ENCODE assay signal across 11 mouse cellular contexts in genomic region chr8:26659381-26659780, GRCm38 (mm10).
A peak's percentile ranks its signal among the peaks of the same experiment; 100 is the strongest.
DNase-seq lines count a peak whose midpoint lies in the region; ATAC-seq and TF ChIP-seq lines count a peak whose summit lies in the region.
"Had no signal": no experiment of that assay in that cellular context is flagged by ENCODE, and none has a peak within 500 bp of the region (broad histone marks: within the 10 kb centered on the region; RNA-seq: fewer than 3 reads in every experiment).

No protein-coding gene starts in this region.

- TF ChIP-seq POLR2A in bone marrow, adult 2 months (IDR thresholded peaks at IDR 0.05; ENCODE audit: borderline replicate concordance, control insufficient read depth, low read depth, low read length) = no peak

- DNase-seq in cerebellum, adult 18-20 months = peak; percentile 49 to 50
- peak; percentile 17 for DNase-seq in left cerebral cortex, postnatal 4 days
- DNase-seq in left cerebral cortex, adult 11 months (ENCODE audit: low spot score) = no peak
- DNase-seq in lung, postnatal 14 days = peak; percentile 16
- DNase-seq in yolk sac, embryonic 10.5 days (ENCODE audit: low spot score) = no peak
- no peak for DNase-seq in MN1 (ENCODE audit: low spot score)
- DNase-seq: right cerebral cortex, postnatal 25 days had no signal

- no peaks in the 10 kb centered on the region; the same call in 1 of the 2 replicates for H3K4me1 ChIP-seq in bone marrow, adult 2 months (ENCODE audit: control insufficient read depth, insufficient read depth, low read length)
- H3K4me1 ChIP-seq: forebrain, embryonic 13.5 days; midbrain, embryonic 10.5 days had no signal

- ATAC-seq in cerebellum, adult (ENCODE audit: insufficient number of reproducible peaks, low FRiP score, low TSS enrichment) = no peak
- ATAC-seq: forebrain, embryonic 13.5 days had no signal

- H3K4me3 ChIP-seq in bone marrow, adult 2 months (replicated peaks; ENCODE audit: control insufficient read depth, low read depth, low read length) = no peak overlapping the region
- H3K4me3 ChIP-seq: forebrain, embryonic 13.5 days; midbrain, embryonic 10.5 days had no signal

- intact Hi-C loops in left cerebral cortex, postnatal 4 days (cut with DNase I) = no loop called here

- H3K27ac ChIP-seq in bone marrow, adult 2 months (ENCODE audit: control insufficient read depth, insufficient read depth, low read depth, low read length, poor library complexity) = no peak overlapping the region
- H3K27ac ChIP-seq: forebrain, embryonic 13.5 days; midbrain, embryonic 10.5 days had no signal

- TF ChIP-seq CTCF in bone marrow, adult 2 months (IDR thresholded peaks at IDR 0.05; ENCODE audit: control insufficient read depth, insufficient read depth, low read length) = 0 out of 2 replicates have a peak, but pooled peaks have one; percentile 8

- WGBS in bone marrow, adult 2 months = 12% methylated on average over 1 of the region's 1 CpGs

Comparison
In these comparisons a context has a peak if more than half of its experiments do, and no peak if none do; other contexts are left out.
1. DNase-seq: peak in cerebellum, adult 18-20 months (2 of 2), left cerebral cortex, postnatal 4 days (single experiment) and lung, postnatal 14 days (single experiment); none in left cerebral cortex, adult 11 months (single experiment), yolk sac, embryonic 10.5 days (single experiment) and MN1 (single experiment).